Mouse (Mus musculus) liver, embryonic 14.5 days (tissue): ENCODE measurements around the gene Cd44. TPM values are rescaled to one million over a fixed set of nuclear protein-coding genes. Genes with fewer than 3 reads are reported as not detected.

Experiments used
- ATAC-seq: fragments of 200-750 bp; cut with Nextera tagmentation; 2 replicates; pipeline ENCODE4 v1.8.0; 2017; ENCODE audit warnings: moderate number of reproducible peaks, mild to moderate bottlenecking, moderate library complexity; ENCODE audit not compliant: insufficient read depth
- DNase-seq, 3 experiments: peaks; one replicate each; pipeline ENCODE4 v3.0.0-alpha.2; 2012 to 2013; ENCODE audit warnings: low read depth in 3 of 3, low spot score in 3 of 3
- H3K27ac ChIP-seq: fragments of 300-500 bp; sonication (generic); 2 replicates; pipeline ENCODE4 v1.5.1; 2014; ENCODE audit warnings: moderate library complexity, mild to moderate bottlenecking, control low read depth, inconsistent platforms
- H3K27me3 ChIP-seq: fragments of 300-500 bp; sonication (generic); 2 replicates; pipeline ENCODE4 v1.6.1; 2014; ENCODE audit warnings: mild to moderate bottlenecking, low read length, moderate library complexity; ENCODE audit not compliant: control insufficient read depth, insufficient read depth
- H3K36me3 ChIP-seq: fragments of 300-500 bp; sonication (generic); replicated peaks from 2 replicates; pipeline ENCODE4 v1.6.1; 2014; ENCODE audit warnings: low read depth; ENCODE audit not compliant: control insufficient read depth, insufficient read depth
- H3K4me1 ChIP-seq, 2 experiments: fragments of 200-500 bp in 1 of 2; fragments of 300-500 bp in 1 of 2; sonication (generic) in 1 of 2; replicated peaks; 2 replicates each; pipeline ENCODE4 v1.6.1; 2012 to 2014; ENCODE audit warnings: antibody characterized with exemption in 1 of 2, inconsistent platforms in 1 of 2, low read length in 1 of 2; ENCODE audit not compliant: control insufficient read depth in 2 of 2, insufficient read depth in 2 of 2
- H3K4me2 ChIP-seq: fragments of 300-500 bp; sonication (generic); 2 replicates; pipeline ENCODE4 v1.6.1; 2014; ENCODE audit warnings: low read depth, mild to moderate bottlenecking, control low read depth, moderate library complexity
- H3K4me3 ChIP-seq, 2 experiments: fragments of 200-500 bp in 1 of 2; fragments of 300-500 bp in 1 of 2; sonication (generic) in 1 of 2; 2 replicates each; pipeline ENCODE4 v1.5.1; 2012 to 2014; ENCODE audit warnings: low read depth in 2 of 2, low read length in 2 of 2, mild to moderate bottlenecking in 2 of 2, control low read depth in 1 of 2, inconsistent platforms in 1 of 2, moderate library complexity in 1 of 2; ENCODE audit not compliant: insufficient read depth in 1 of 2
- H3K9ac ChIP-seq: fragments of 300-500 bp; sonication (generic); replicated peaks from 2 replicates; pipeline ENCODE4 v1.6.1; 2014; ENCODE audit warnings: mild to moderate bottlenecking, control low read depth, moderate library complexity
- H3K9me3 ChIP-seq: fragments of 300-500 bp; sonication (generic); 2 replicates; pipeline ENCODE4 v1.6.1; 2016; ENCODE audit warnings: low read length, mixed read lengths; ENCODE audit not compliant: control insufficient read depth
- CTCF ChIP-seq: IDR thresholded peaks from 2 replicates; pipeline ENCODE4 v1.5.1; 2016; ENCODE audit warnings: antibody characterized with exemption, low read depth, control low read depth
- EP300 ChIP-seq: IDR thresholded peaks from 2 replicates; pipeline ENCODE4 v1.6.1; 2016; ENCODE audit warnings: antibody characterized with exemption, low read depth
- WGBS: fragments of 180-500 bp; shearing (Covaris S2); extraction: QIAGEN DNeasy Blood & Tissue Kit; methylation state at CpG from one replicate; pipeline ENCODE4 v1.1.7; 2014; ENCODE audit not compliant: insufficient replicate concordance; 5-methylcytosine and 5-hydroxymethylcytosine counted together
- polyA plus RNA-seq, 2 experiments: library from polyadenylated mRNA; depleted of rRNA in 1 of 2; stranded (reverse) in 1 of 2; unstranded in 1 of 2; fragments of >200 nt; fragmentation: Nextera tagmentation in 1 of 2; extraction: Ambion mirVana in 1 of 2; gene quantifications; 2 replicates each; pipeline versions ENCODE4 v1.2.1 to v1.2.3; 2012 to 2014

Cd44 gene
- polyA plus RNA-seq, 2 experiments, result 9.2 to 15.5 TPM

DNA sequence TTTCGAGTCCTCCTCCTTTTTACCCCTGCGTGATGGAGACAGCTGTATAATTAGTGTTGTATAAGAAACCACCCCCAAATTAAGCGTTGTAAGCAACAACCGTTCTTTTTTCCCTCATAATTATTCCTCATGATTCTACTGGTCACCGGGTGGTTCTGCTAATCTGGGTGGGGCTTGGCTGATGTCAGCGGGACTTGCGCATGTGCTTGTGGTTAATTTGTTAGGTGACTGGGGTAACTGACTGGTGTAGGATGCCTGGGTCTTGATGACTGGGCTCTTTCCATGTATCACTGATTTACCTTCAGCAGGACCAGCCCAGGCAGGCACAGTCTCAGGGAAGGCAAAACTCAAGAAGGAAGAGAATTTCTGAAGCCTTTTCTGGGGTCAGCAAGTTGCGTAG is 38.7 kb upstream of the Cd44 start:
- H3K27me3 ChIP-seq, result no peaks in the 10 kb centered on the region
- no peak overlapping the region for H3K27ac ChIP-seq
- H3K36me3 ChIP-seq, result no peaks in the 10 kb centered on the region
- no peak overlapping the region for H3K9ac ChIP-seq
- H3K9me3 ChIP-seq, result no peaks in the 10 kb centered on the region
- WGBS, result 67% methylated on average over 8 of the region's 8 CpGs
- H3K4me1 ChIP-seq, result peaks cover 0 to 2% of the 10 kb centered on the region in 2 experiments; a peak in 1 of 4 replicates
- no peak for DNase-seq
- no peak for ATAC-seq
- H3K4me3 ChIP-seq, result no peak overlapping the region
- TF ChIP-seq CTCF (no peak), EP300 (no peak)
- H3K4me2 ChIP-seq, result no peak overlapping the region

DNA sequence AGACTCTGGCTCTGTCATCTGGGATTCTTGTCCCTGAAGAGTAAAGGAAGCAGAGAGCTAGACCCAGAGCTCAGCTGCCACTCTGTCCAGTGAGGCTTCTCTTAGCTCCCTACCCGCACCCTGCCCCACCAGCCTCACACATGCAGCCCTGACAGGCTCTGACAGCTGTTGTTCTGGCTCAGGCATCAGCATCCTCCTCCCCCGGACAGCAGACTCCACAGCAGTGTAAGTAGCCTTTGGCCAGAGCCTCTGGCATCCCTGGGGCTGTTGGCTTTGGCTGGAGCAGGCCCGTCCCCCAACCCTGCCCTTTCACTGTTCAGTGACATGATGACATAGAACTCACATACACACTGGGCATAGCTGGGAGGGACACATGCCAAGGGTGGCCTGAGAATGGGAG is 35.4 kb upstream of the Cd44 start:
- no peak overlapping the region for H3K4me3 ChIP-seq
- H3K9me3 ChIP-seq, result no peaks in the 10 kb centered on the region
- H3K9ac ChIP-seq, result no peak overlapping the region
- no peak for DNase-seq
- H3K4me2 ChIP-seq, result no peak overlapping the region
- H3K27ac ChIP-seq, result no peak overlapping the region
- H3K36me3 ChIP-seq, result no peaks in the 10 kb centered on the region
- H3K27me3 ChIP-seq, result no peaks in the 10 kb centered on the region
- WGBS, result 50% methylated on average over 3 of the region's 3 CpGs
- H3K4me1 ChIP-seq, result no peaks in the 10 kb centered on the region
- TF ChIP-seq EP300 (no peak), CTCF (no peak)
- ATAC-seq, result no peak

DNA sequence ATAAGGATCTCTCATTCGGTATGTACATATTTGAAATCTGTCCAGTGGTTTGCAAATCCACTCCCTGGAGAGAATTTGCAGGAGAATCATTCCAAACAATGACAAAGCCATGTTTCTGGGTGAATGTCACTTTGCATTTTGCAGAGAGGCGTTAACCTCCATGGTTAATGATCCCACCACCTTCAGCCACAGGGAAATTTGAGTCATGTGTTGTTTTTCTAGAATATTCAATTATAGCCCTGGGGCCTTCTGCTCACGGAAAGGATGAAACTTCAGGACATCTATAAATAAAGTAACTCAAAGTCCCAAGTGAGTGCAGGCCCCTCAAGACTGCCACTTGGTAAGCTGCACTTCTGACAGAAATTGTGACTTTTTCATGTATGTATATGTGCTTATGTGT is 33.4 kb upstream of the Cd44 start:
- Histone ChIP-seq H3K4me3 (no peak overlapping the region), H3K4me2 (no peak overlapping the region), H3K27ac (no peak overlapping the region), H3K27me3 (no peaks in the 10 kb centered on the region), H3K9ac (no peak overlapping the region), H3K36me3 (no peaks in the 10 kb centered on the region), H3K4me1 (no peaks in the 10 kb centered on the region), H3K9me3 (no peaks in the 10 kb centered on the region)
- no peak for ATAC-seq
- no peak for TF ChIP-seq CTCF
- TF ChIP-seq EP300, result no peak
- DNase-seq, result no peak
- 48% methylated on average over 3 of the region's 3 CpGs for WGBS

DNA sequence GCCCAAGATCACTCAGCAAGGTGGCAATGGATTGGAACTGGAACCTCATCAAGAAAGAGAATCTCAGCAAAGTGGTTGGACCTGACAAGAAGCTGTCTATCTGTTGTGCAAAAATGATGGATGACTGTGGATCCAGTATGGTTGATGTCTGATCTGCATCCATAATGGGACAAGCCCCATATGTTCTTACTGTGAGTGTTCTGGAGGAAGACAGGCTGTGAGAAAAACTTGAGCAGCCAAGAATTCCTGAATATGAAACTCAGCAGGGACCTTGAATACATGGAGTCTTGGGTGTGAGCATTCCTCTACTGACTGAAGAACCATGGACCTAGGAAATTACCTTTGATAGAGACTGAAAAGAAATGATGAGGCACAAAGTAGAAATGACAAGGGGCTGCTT is 32.3 kb upstream of the Cd44 start:
- no peaks in the 10 kb centered on the region for H3K27me3 ChIP-seq
- no peaks in the 10 kb centered on the region for H3K36me3 ChIP-seq
- DNase-seq (no peak), ATAC-seq (no peak)
- no peak overlapping the region for H3K9ac ChIP-seq
- TF ChIP-seq EP300, result no peak
- TF ChIP-seq CTCF, result no peak
- no peaks in the 10 kb centered on the region for H3K9me3 ChIP-seq
- H3K4me1 ChIP-seq, result no peaks in the 10 kb centered on the region
- no peak overlapping the region for H3K4me3 ChIP-seq
- no peak overlapping the region for H3K4me2 ChIP-seq
- H3K27ac ChIP-seq, result no peak overlapping the region

DNA sequence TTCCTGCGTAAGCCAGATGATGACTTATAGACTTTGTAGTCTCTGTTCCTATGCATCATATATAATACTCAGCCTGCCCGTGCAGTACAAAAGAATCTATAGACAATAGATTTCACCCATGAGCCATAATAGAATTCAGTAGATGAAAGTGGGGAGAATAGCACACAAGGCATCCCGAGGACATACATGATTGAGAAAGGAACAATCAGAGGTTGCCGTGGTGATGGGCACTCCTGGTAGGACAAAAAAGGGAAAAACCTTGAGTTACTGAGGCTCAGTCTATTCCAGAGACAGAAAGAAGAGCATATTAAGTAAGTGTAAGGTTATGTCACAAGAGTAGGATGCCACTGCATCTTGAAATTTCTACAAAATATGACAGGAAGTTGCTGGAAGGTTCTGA is 31.7 kb upstream of the Cd44 start:
- no peak overlapping the region for H3K9ac ChIP-seq
- no peak overlapping the region for H3K4me3 ChIP-seq
- no peak overlapping the region for H3K27ac ChIP-seq
- no peaks in the 10 kb centered on the region for H3K4me1 ChIP-seq
- no peaks in the 10 kb centered on the region for H3K36me3 ChIP-seq
- TF ChIP-seq CTCF (no peak), EP300 (no peak)
- no peak overlapping the region for H3K4me2 ChIP-seq
- ATAC-seq, result no peak
- H3K27me3 ChIP-seq, result no peaks in the 10 kb centered on the region
- H3K9me3 ChIP-seq, result no peaks in the 10 kb centered on the region
- no peak for DNase-seq
- WGBS, result 71% methylated on average over 4 of the region's 4 CpGs

DNA sequence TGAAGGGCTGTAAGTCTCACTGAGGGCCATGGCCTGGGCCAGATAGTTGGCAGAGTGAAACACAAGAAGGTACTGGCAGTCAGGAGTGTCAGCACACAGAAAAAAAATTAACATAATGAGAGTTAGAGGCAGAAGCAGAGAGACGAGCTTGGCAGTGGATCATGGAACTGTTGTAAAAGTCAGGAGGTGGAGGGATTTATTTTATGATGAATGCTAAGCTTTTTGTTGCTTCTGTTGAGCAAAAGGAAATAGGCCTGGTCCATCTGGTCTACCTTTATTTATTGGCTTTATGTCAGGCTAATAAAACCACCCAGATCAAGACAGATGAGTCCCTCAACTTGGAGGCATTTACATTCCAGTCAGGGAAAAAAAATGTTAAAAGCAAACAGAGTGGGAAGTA is 31.2 kb upstream of the Cd44 start:
- no peaks in the 10 kb centered on the region for H3K36me3 ChIP-seq
- no peak overlapping the region for H3K9ac ChIP-seq
- WGBS, result 32% methylated on average over 1 of the region's 1 CpGs
- ATAC-seq, result no peak
- no peaks in the 10 kb centered on the region for H3K27me3 ChIP-seq
- H3K4me2 ChIP-seq, result no peak overlapping the region
- no peaks in the 10 kb centered on the region for H3K4me1 ChIP-seq
- no peak for DNase-seq
- H3K27ac ChIP-seq, result no peak overlapping the region
- H3K4me3 ChIP-seq, result no peak overlapping the region
- H3K9me3 ChIP-seq, result no peaks in the 10 kb centered on the region
- TF ChIP-seq EP300 (no peak), CTCF (no peak)
